17 mouse cellular contexts compared by ENCODE assay signal in the genomic region with DNA sequence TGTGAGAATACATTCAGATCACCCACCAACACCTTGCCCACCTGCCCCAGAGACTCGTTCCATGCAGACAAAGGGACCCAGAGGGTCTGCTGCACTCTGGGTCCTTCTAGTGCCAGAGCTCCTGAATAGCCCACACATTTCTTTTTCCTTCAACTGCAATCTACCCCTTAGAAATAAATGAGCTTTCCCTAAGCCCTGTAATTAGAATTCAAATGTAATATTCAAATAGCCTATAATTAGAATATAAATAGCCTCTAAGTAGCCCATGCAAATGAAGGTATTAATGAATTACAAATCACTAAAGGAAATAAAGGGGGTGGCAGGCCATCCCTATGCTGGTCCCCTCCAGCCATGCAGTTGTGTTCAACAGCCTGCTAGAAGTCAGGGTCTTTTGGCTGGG. TPM values are rescaled to one million over a fixed set of nuclear protein-coding genes. Genes with fewer than 3 reads are reported as not detected.
A peak's percentile ranks its signal among the peaks of the same experiment; 100 is the strongest.
DNase-seq lines count a peak whose midpoint lies in the region; ATAC-seq lines count a peak whose summit lies in the region.
"Had no signal": no experiment of that assay in that cellular context is flagged by ENCODE, and none has a peak within 500 bp of the region (broad histone marks: within the 10 kb centered on the region; RNA-seq: fewer than 3 reads in every experiment).

No protein-coding gene starts in this region.

- 36% methylated on average over 1 of the region's 1 CpGs for WGBS in kidney, embryonic 16.5 days
- WGBS in forebrain, embryonic 14.5 days = 3% methylated on average over 1 of the region's 1 CpGs
- 10% methylated on average over 1 of the region's 1 CpGs for WGBS in hindbrain, embryonic 16.5 days
- WGBS in neural tube, embryonic 14.5 days = 10% methylated on average over 1 of the region's 1 CpGs

- no peaks in the 10 kb centered on the region for H3K36me3 ChIP-seq in kidney, embryonic 16.5 days (ENCODE audit: insufficient read depth, low read length)
- no peaks in the 10 kb centered on the region for H3K36me3 ChIP-seq in forebrain, embryonic 14.5 days (ENCODE audit: control insufficient read depth, insufficient read depth, low read length)
- H3K36me3 ChIP-seq in hindbrain, embryonic 16.5 days (ENCODE audit: control insufficient read depth, insufficient read depth, low read length) = no peaks in the 10 kb centered on the region
- H3K36me3 ChIP-seq in neural tube, embryonic 14.5 days (ENCODE audit: control insufficient read depth, insufficient read depth, low read length) = no peaks in the 10 kb centered on the region
- H3K36me3 ChIP-seq: embryonic facial prominence, embryonic 13.5 days; limb, embryonic 10.5 days; lung, embryonic 15.5 days had no signal

- ATAC-seq in kidney, embryonic 16.5 days (ENCODE audit: low FRiP score, low TSS enrichment) = no peak
- peak; percentile 86 for ATAC-seq in forebrain, embryonic 14.5 days
- peak; percentile 55; the same call in 1 of the 2 replicates for ATAC-seq in hindbrain, embryonic 16.5 days
- ATAC-seq in neural tube, embryonic 14.5 days (ENCODE audit: low read depth) = peak; percentile 83
- no peak for ATAC-seq in CD4-positive, CD25-positive, alpha-beta regulatory T cell, adult 4 months

- H3K9me3 ChIP-seq in kidney, embryonic 16.5 days (ENCODE audit: low read length) = no peaks in the 10 kb centered on the region
- no peaks in the 10 kb centered on the region for H3K9me3 ChIP-seq in forebrain, embryonic 14.5 days (replicated peaks; ENCODE audit: control insufficient read depth, low read length)
- H3K9me3 ChIP-seq in hindbrain, embryonic 16.5 days (ENCODE audit: control insufficient read depth, low read length) = no peaks in the 10 kb centered on the region
- H3K9me3 ChIP-seq in neural tube, embryonic 14.5 days (ENCODE audit: control insufficient read depth, low read length) = no peaks in the 10 kb centered on the region
- H3K9me3 ChIP-seq: embryonic facial prominence, embryonic 13.5 days; limb, embryonic 10.5 days; lung, embryonic 15.5 days had no signal

- H3K4me1 ChIP-seq in kidney, embryonic 16.5 days (ENCODE audit: insufficient read depth, low read length) = peaks cover 14% of the 10 kb centered on the region
- H3K4me1 ChIP-seq in forebrain, embryonic 14.5 days (ENCODE audit: control insufficient read depth, insufficient read depth, low read length) = peaks cover 3% of the 10 kb centered on the region; the same call in 1 of the 2 replicates
- H3K4me1 ChIP-seq in hindbrain, embryonic 16.5 days (ENCODE audit: control insufficient read depth, insufficient read depth, low read depth, low read length) = peaks cover 2% of the 10 kb centered on the region; the same call in 1 of the 2 replicates
- H3K4me1 ChIP-seq in neural tube, embryonic 14.5 days (ENCODE audit: control insufficient read depth, insufficient read depth, low read length) = 0 out of 2 replicates have a peak, but pooled peaks cover 4% of the 10 kb centered on the region
- H3K4me1 ChIP-seq: limb, embryonic 10.5 days had no signal

- H3K27ac ChIP-seq in kidney, embryonic 16.5 days (ENCODE audit: low read length) = peak overlapping the region; percentile 69; the same call in 1 of the 2 replicates
- H3K27ac ChIP-seq in forebrain, embryonic 14.5 days (ENCODE audit: low read depth, low read length) = peak overlapping the region; percentile 54
- no peak overlapping the region for H3K27ac ChIP-seq in hindbrain, embryonic 16.5 days (ENCODE audit: low read depth, low read length)
- peak overlapping the region; percentile 29; the same call in 1 of the 2 replicates for H3K27ac ChIP-seq in neural tube, embryonic 14.5 days (ENCODE audit: low read depth, low read length)
- H3K27ac ChIP-seq: embryonic facial prominence, embryonic 13.5 days; limb, embryonic 10.5 days; lung, embryonic 15.5 days had no signal

- DNase-seq in kidney, adult 11 months = no peak
- peak; percentile 85 for DNase-seq in forebrain, embryonic 14.5 days (ENCODE audit: low spot score)
- no peak for DNase-seq in frontal cortex, postnatal 25 days (ENCODE audit: low spot score in 2 of 2)
- DNase-seq in urinary bladder, postnatal 4 days (ENCODE audit: low spot score in 2 of 2) = no peak
- DNase-seq: adrenal gland, postnatal 36 days; layer of hippocampus, postnatal 36 days; thymus, postnatal 14 days had no signal

- no peak overlapping the region for H3K9ac ChIP-seq in kidney, embryonic 16.5 days (replicated peaks; ENCODE audit: low read length)
- H3K9ac ChIP-seq in forebrain, embryonic 14.5 days (ENCODE audit: low read length) = no peak overlapping the region
- no peak overlapping the region for H3K9ac ChIP-seq in hindbrain, embryonic 16.5 days (ENCODE audit: low read depth, low read length)
- no peak overlapping the region for H3K9ac ChIP-seq in neural tube, embryonic 14.5 days (replicated peaks; ENCODE audit: low read depth, low read length)
- H3K9ac ChIP-seq: embryonic facial prominence, embryonic 13.5 days; lung, embryonic 15.5 days had no signal

- H3K27me3 ChIP-seq in kidney, embryonic 16.5 days (ENCODE audit: insufficient read depth, low read length) = no peaks in the 10 kb centered on the region
- H3K27me3 ChIP-seq in forebrain, embryonic 14.5 days (replicated peaks; ENCODE audit: control insufficient read depth, insufficient read depth, low read length) = peaks cover 13% of the 10 kb centered on the region
- no peaks in the 10 kb centered on the region for H3K27me3 ChIP-seq in hindbrain, embryonic 16.5 days (replicated peaks; ENCODE audit: control insufficient read depth, insufficient read depth, low read length)
- H3K27me3 ChIP-seq in neural tube, embryonic 14.5 days (ENCODE audit: control insufficient read depth, insufficient read depth, low read length) = no peaks in the 10 kb centered on the region
- H3K27me3 ChIP-seq: embryonic facial prominence, embryonic 13.5 days; lung, embryonic 15.5 days had no signal

- no peak overlapping the region for H3K4me2 ChIP-seq in kidney, embryonic 16.5 days (replicated peaks; ENCODE audit: low read depth, low read length)
- H3K4me2 ChIP-seq in forebrain, embryonic 14.5 days (ENCODE audit: low read length) = no peak overlapping the region
- H3K4me2 ChIP-seq in hindbrain, embryonic 16.5 days (ENCODE audit: low read length) = no peak overlapping the region
- H3K4me2 ChIP-seq in neural tube, embryonic 14.5 days (ENCODE audit: low read depth, low read length) = no peak overlapping the region
- H3K4me2 ChIP-seq: embryonic facial prominence, embryonic 13.5 days; lung, embryonic 15.5 days had no signal

- no peak overlapping the region for H3K4me3 ChIP-seq in kidney, embryonic 16.5 days (ENCODE audit: low read length)
- no peak overlapping the region for H3K4me3 ChIP-seq in forebrain, embryonic 14.5 days (ENCODE audit: low read depth, low read length)
- H3K4me3 ChIP-seq in hindbrain, embryonic 16.5 days (ENCODE audit: low read length) = no peak overlapping the region
- no peak overlapping the region for H3K4me3 ChIP-seq in neural tube, embryonic 14.5 days (ENCODE audit: low read depth, low read length)
- H3K4me3 ChIP-seq: embryonic facial prominence, embryonic 13.5 days; limb, embryonic 10.5 days; lung, embryonic 15.5 days had no signal

RNA-seq across cellular contexts. Expression of a gene that starts 18.7 kb away (rescaled TPM):
- polyA plus RNA-seq in kidney, embryonic 16.5 days (2015; fragmentation: Nextera tagmentation; extraction: Ambion mirVana) = not detected in 2 replicates
- not detected in 2 replicates for polyA plus RNA-seq in forebrain, embryonic 14.5 days (2014; fragmentation: Nextera tagmentation; extraction: Ambion mirVana)
- not detected in 2 replicates for polyA plus RNA-seq in hindbrain, embryonic 16.5 days (2015; fragmentation: Nextera tagmentation; extraction: Ambion mirVana)
- not detected in 2 replicates for polyA plus RNA-seq in neural tube, embryonic 14.5 days (2014; fragmentation: Nextera tagmentation; extraction: Ambion mirVana)
- polyA plus RNA-seq in CD4-positive, CD25-positive, alpha-beta regulatory T cell, adult 4 months (2017; shearing (Covaris generic)) = not detected
- polyA plus RNA-seq: embryonic facial prominence, embryonic 13.5 days; gonadal fat pad, adult 2 months; heart, embryonic 14.5 days; large intestine, adult 2 months; limb, embryonic 10.5 days; lung, embryonic 15.5 days had no signal

Comparison
In these comparisons a context has a peak if more than half of its experiments do, and no peak if none do; other contexts are left out.
1. ATAC-seq: peak in forebrain, embryonic 14.5 days (single experiment), hindbrain, embryonic 16.5 days (single experiment) and neural tube, embryonic 14.5 days (single experiment); none in kidney, embryonic 16.5 days (single experiment) and CD4-positive, CD25-positive, alpha-beta regulatory T cell, adult 4 months (single experiment).